Mouse (Mus musculus) subcutaneous adipose tissue, adult 2 months (tissue): ENCODE results near the gene Pkdcc. TPM values are rescaled to one million over a fixed set of nuclear protein-coding genes. Genes with fewer than 3 reads are reported as not detected.

Experiments
- polyA plus RNA-seq: library from polyadenylated mRNA; depleted of rRNA; stranded (reverse); fragments of >200 nt; gene quantifications from 2 replicates; pipeline ENCODE4 v1.2.3, GENCODE M21; 2012; ENCODE audit warnings: low replicate concordance; rRNA removed

Gene Pkdcc
- polyA plus RNA-seq = 42.2 and 250 TPM in 2 replicates

DNA sequence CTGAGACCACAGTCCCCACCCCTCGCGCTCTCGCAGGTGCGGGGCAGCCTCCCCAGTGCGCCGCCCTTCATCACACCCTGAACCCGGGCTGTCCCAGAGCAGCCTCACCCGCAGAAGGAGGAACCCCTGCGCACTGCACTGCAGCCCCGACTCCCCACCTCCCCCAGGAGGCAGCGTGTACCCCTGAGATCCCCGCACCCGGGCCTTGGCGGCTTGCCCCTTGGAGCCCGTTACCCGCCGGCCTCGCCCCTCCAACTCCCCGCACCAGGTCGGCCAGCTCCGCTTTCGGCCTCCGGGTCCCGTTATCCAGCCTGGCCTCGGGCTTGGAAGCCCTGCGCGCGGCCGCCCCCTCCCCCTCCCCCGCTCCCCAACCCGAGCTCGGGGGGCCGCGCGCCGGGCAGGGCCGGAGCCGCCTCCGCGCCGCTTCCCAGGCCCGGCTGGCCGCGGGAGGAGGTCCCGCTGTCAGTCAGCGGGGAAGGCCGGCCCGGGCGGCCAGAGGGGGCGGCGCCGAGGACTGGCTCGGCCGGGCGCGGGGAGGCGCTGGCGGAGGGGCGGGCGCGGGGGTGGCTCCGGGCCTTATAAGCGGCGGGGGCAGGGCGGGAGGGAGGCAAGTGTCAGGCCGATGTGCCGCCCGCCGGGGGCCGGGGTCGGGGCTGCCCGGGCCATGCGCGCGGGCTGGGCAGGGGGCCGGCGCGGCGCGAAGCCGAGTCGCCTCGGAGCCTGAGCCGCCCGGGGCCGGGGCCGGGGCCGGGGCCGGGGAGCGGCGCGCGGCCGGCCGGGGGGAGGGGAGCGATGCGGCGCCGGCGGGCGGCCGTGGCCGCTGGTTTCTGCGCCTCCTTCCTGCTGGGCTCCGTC is at the start of gene Pkdcc:
Gene Pkdcc, plus strand, starts transcription at position 619 of the 855 bp plus-strand sequence.

Other genes with a start within 250 kb of the Pkdcc start
- 6.1 and 21.7 TPM in 2 replicates for gene Eml4, start 135.6 kb downstream of the Pkdcc start, polyA plus RNA-seq